Mouse (Mus musculus) megakaryocyte, embryonic 14.5 days (primary cell): ENCODE measurements around the gene Slc12a8.

Source experiments
- FLI1 ChIP-seq: IDR thresholded peaks from 2 replicates; pipeline ENCODE4 v1.6.1; 2012; ENCODE audit warnings: low read length, inconsistent platforms, mixed read lengths
- GATA1 ChIP-seq: IDR thresholded peaks from 3 replicates; pipeline ENCODE4 v1.6.1; 2012; ENCODE audit warnings: mixed read lengths, low read length, inconsistent platforms, borderline replicate concordance

GRCm38 (mm10) chr16:33576271-33577189 is 59.4 kb downstream of the Slc12a8 start:
- TF ChIP-seq GATA1 (no peak), FLI1 (no peak)
